Mouse (Mus musculus): ENCODE measurements around the gene Meis2.

Meis2 gene

GRCm38 (mm10) chr2:116051906-116052614, 13.6 kb downstream of the Meis2 start:
- in situ Hi-C loops (cut with MseI, MboI), result no loop called here

DNA sequence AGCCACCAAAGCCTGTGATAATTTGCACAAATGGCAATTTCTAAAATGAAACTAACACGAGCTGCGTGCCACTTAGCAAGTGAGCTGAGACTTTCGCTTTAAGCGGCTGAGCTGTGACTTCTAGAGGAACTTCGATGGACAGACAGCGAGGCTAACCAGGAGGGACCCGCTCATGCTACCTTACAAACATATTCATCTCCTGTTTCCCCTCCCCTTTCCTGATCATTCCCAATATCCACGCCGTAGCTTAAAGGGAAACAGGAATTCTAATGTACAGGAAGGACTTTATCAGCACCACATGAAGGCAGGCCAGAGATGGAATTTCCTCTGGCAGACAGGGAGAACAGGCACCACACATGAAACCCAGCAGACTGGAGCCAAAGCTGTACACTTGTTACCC, 15.9 kb downstream of the Meis2 start:
- in situ Hi-C loops (cut with MseI, MboI), result no loop called here

- in situ Hi-C loops (cut with MseI, MboI), result no loop called here
These were observed 18.3 kb downstream of the Meis2 start for GRCm38 (mm10) chr2:116047365-116047764.

DNA sequence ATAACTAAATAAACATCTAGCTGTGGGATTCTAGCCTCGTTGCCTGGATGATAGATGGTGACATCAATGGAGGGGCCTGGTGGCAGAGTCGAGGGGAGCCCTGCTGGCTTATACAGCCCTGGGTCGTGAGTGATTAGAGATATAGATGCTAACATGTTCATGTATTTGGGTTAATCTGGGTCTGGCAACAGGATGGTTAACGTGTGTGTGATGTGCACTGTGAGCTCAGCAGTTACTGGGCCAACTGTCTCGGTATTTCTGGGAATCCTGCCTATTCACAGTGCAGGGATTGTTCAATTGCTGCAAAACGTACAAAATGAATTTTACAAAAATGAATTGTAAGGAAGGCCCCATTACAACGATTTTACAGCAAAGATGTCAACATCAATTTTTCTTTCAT, 20.6 kb downstream of the Meis2 start:
- in situ Hi-C loops (cut with MseI, MboI), result no loop called here

DNA sequence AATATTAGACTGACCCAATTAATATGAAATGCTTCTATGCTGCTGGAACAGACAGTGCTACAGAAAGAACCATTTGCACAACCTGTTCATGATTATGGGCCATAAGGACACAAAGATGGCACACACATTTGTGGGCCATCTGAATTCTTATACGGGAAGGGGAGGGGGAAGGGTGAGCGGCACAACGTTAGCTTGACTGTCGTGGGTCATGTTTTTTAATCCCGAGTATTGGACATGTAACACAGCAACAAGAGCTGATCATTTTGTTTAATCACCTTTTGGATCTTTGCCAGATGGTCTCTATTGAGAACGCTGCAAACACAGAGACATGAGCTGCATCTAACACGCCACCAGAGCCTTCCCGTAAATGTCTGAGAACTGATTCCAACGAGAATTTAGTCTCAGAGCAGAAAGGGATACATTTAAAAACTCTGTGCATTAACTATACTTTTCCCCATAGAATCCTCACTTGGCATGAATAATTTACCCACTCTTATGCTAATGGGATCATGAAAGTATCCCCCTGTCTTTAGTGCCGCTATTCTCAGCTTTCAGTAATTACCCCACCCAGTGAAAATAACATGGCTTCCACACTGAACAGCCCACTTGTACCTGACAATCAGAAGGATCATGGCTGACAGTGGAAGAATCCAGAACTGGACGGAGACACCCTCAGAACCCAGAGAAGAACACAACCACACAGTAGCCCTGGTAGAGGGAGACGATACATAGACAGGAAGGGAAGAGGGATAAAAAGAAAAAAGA, 22.5 kb downstream of the Meis2 start:
- in situ Hi-C loops (cut with MseI, MboI), result no loop called here

GRCm38 (mm10) chr2:116042447-116042846, 23.2 kb downstream of the Meis2 start:
- in situ Hi-C loops (cut with MseI, MboI), result no loop called here

DNA sequence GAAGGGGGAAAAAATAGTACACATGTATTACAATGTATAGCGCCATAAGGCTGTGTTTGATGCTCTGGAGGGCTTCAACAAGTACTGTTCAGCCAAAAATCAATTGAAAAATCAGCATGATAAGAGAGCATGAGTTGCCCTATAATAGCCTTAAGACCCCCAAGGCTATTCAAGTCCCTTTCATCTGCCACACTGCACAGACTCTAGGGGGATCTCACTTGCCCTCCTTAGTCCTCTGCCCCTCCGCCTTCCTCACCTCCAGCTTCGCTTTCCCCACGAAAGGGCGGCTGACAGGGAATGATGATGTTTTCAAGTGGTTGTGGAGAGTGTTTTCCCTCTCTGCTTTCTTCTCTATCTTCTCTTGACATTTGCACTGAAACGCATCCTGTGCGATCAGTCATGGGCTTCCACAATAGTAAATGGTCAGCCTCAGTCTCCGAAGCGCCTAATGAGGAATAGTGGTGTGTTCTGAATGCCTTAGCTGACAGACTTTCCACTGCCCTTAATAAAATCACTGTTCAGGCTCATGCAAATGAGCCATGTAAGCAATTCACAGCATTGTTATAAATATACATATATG, 23.9 kb downstream of the Meis2 start:
- in situ Hi-C loops (cut with MseI, MboI), result no loop called here

DNA sequence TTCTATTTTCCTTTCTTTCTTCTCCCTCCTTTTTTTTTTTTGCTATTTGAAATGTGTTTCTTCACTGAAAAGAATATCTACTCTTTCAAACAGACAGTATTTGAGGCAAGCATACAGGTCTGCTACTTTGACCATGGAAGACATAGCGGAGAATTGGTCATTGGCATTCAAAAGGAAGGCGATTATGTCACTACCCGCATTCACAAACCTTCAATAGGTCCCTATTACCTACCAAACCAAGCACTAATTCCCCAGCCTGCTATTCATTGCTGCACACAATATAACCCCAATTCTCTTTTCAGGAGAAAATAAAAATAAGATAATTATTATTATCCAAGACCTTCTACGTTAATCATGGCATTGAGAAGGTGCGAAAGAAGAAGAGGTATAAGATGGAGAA, 30.3 kb downstream of the Meis2 start:
- in situ Hi-C loops (cut with MseI, MboI), result no loop called here

GRCm38 (mm10) chr2:116028127-116028526, 37.5 kb downstream of the Meis2 start:
- in situ Hi-C loops (cut with MseI, MboI), result no loop called here

GRCm38 (mm10) chr2:116022876-116023275, 42.8 kb downstream of the Meis2 start:
- in situ Hi-C loops (cut with MseI, MboI), result no loop called here

DNA sequence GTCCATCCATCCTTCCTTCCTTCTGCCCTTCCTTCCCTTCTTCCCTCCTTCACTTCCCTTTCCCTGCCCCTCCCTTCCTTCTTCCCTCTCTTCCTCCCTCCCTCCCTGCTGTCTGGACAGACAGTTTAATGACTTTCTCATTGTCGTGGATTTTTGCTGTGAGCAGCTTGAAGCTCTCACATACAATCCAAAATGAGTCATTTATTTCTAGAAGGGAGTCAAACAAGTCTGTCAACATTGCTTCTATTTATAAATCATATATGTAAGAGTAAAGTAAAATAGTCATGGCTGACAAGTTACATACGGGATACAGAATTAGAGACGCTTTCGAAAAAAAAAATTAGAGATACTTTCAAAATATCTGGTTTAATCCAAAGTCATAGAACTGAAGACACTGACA, 43.7 kb downstream of the Meis2 start:
- in situ Hi-C loops (cut with MseI, MboI), result no loop called here

- in situ Hi-C loops (cut with MseI, MboI), result no loop called here
These were observed 44.6 kb downstream of the Meis2 start for GRCm38 (mm10) chr2:116021046-116021445.

GRCm38 (mm10) chr2:116020451-116020951, 45.1 kb downstream of the Meis2 start:
- in situ Hi-C loops (cut with MseI, MboI), result no loop called here

DNA sequence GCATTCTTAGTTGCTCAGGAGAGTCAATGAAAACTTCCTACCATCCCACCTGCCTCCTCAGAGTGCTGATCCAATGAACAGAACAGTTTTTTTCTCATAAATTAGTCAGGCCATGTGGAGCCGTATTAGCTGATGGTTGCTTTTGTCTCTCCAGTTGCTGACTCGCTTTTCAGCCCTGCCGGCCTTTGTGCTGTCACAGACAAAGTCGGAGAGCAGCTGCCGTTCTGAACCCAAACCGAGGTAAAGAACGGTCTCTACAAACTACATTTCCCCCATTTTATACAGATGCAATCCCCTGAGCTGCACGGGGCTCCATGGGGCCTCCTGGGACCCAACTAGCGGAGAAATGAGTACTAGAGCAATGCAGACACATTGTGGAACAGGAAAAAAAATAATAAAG, 45.7 kb downstream of the Meis2 start:
- in situ Hi-C loops (cut with MseI, MboI), result no loop called here

DNA sequence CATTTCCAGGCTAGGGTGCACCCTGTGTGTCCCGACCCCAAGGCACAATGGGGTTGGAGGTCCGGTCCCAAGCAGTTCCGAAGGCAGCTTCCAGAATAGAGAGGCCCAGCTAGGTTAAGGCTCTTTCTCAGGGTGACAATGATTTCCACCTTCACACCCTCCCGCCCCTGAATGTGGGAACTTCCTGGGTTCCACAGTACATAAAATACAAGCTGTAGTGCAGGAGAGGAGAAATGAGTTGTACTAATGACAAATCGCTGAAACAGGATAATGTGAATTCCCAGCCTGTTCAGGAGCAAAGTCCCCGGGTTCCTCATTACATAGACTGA, 46.2 kb downstream of the Meis2 start:
- in situ Hi-C loops (cut with MseI, MboI), result no loop called here

GRCm38 (mm10) chr2:116018781-116019465, 46.7 kb downstream of the Meis2 start:
- in situ Hi-C loops (cut with MseI, MboI), result no loop called here

DNA sequence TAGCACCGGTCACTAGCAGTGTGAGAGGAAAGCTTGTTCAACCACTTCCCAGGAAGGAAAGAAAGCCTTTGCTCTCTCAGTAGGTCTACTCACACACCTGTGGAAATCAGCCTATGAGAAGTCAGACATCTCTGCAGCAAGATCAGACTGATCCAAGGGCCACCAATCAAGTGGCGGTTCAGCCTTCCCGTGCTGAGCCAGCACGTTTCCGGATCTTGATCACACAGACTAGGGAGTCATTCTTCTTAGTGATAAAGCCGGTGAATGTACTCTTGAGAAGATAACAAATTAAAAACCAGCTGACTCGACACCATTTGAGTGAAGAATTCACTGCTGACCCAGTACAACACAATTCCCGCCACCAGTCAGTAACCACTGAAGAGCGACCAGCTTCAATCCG, 50.1 kb downstream of the Meis2 start:
- in situ Hi-C loops (cut with MseI, MboI), result no loop called here

DNA sequence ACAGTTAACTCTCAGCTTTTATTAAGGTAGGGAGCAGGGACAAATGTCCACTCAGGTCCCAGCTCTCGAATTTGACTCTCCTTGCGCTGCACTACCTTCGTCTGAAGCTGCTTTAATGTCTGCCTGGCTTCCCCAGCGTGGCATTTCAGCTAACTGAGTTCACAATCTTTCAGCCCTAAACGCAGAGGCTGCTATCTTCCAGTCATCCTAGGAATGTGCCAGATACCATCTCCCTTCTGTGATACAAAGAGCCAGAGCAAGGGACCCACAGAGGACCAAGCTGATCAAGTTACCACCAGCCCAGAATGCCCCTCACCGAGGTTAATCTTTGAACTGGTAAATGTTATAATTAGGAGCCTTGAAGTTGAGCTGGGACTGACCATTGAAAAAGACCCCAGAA, 55.2 kb downstream of the Meis2 start:
- in situ Hi-C loops (cut with MseI, MboI), result no loop called here

- in situ Hi-C loops (cut with MseI, MboI), result no loop called here
These were observed 55.6 kb downstream of the Meis2 start for GRCm38 (mm10) chr2:116010061-116010460.

- in situ Hi-C loops (cut with MseI, MboI), result no loop called here
These were observed 56.3 kb downstream of the Meis2 start for GRCm38 (mm10) chr2:116009097-116009970.

GRCm38 (mm10) chr2:116002354-116002753, 63.3 kb downstream of the Meis2 start:
- in situ Hi-C loops (cut with MseI, MboI), result no loop called here
